Mouse (Mus musculus): ENCODE measurements around the gene Snapc3.

GRCm38 (mm10) chr4:83425119-83425518, 7.6 kb downstream of the Snapc3 start:
- TF ChIP-seq HCFC1 (IDR thresholded peaks at IDR 0.05; ENCODE audit: low read depth, low read length) (no peak), EP300 (IDR thresholded peaks at IDR 0.05; ENCODE audit: low read length) (no peak), UBTF (IDR thresholded peaks at IDR 0.05; ENCODE audit: low read depth, low read length) (no peak), KAT2A (IDR thresholded peaks at IDR 0.05; ENCODE audit: insufficient replicate concordance, low read length) (no peak), ZMIZ1 (IDR thresholded peaks at IDR 0.05; ENCODE audit: low read depth, low read length) (no peak), RCOR1 (conservative IDR thresholded peaks at IDR 0.05; ENCODE audit: low read depth, low read length) (no peak), POLR2A (IDR thresholded peaks at IDR 0.05; ENCODE audit: low read depth, low read length) (no peak), CHD1 (IDR thresholded peaks at IDR 0.05; ENCODE audit: low read depth, low read length) (no peak), CHD2 (IDR thresholded peaks at IDR 0.05; ENCODE audit: low read length) (no peak)

Measured in CH12.LX (cell line).